Mouse (Mus musculus): ENCODE results near the gene Lrrc30. TPM values are rescaled to one million over a fixed set of nuclear protein-coding genes. Genes with fewer than 3 reads are reported as not detected.

Lrrc30 gene
- not detected in 2 replicates for polyA plus RNA-seq (2014; fragmentation: Nextera tagmentation; extraction: Ambion mirVana)

GRCm38 (mm10) chr17:67632676-67633339, at the start of gene Lrrc30:
Gene Lrrc30 (minus strand): TSS chr17:67632723.
- WGBS: 85% methylated on average over 13 of the region's 13 CpGs
- no peaks in the 10 kb centered on the region for H3K36me3 ChIP-seq (replicated peaks; ENCODE audit: control insufficient read depth, insufficient read depth)
- DNase-seq (ENCODE audit: low spot score) (no peak), ATAC-seq (ENCODE audit: low FRiP score) (no peak)
- no peak within 1 kb of the TSS for H3K4me3 ChIP-seq (replicated peaks; ENCODE audit: low read length)
- H3K4me2 ChIP-seq (replicated peaks): no peak within 1 kb of the TSS
- H3K4me1 ChIP-seq (replicated peaks; ENCODE audit: control insufficient read depth, insufficient read depth, low read length): no peaks in the 10 kb centered on the region
- no peak within 1 kb of the TSS for H3K27ac ChIP-seq
- H3K9ac ChIP-seq: no peak within 1 kb of the TSS
- H3K9me3 ChIP-seq (ENCODE audit: control insufficient read depth, low read length): no peaks in the 10 kb centered on the region
- H3K27me3 ChIP-seq (ENCODE audit: control insufficient read depth, insufficient read depth, low read length): no peaks in the 10 kb centered on the region

GRCm38 (mm10) chr17:67681084-67681483, 48.6 kb upstream of the Lrrc30 start:
- Histone ChIP-seq H3K4me2 (replicated peaks) (no peak overlapping the region), H3K4me3 (replicated peaks; ENCODE audit: low read length) (no peak overlapping the region), H3K9me3 (ENCODE audit: control insufficient read depth, low read length) (no peaks in the 10 kb centered on the region), H3K9ac (no peak overlapping the region), H3K36me3 (replicated peaks; ENCODE audit: control insufficient read depth, insufficient read depth) (no peaks in the 10 kb centered on the region), H3K27ac (no peak overlapping the region), H3K27me3 (ENCODE audit: control insufficient read depth, insufficient read depth, low read length) (no peaks in the 10 kb centered on the region), H3K4me1 (replicated peaks; ENCODE audit: control insufficient read depth, insufficient read depth, low read length) (no peaks in the 10 kb centered on the region)
- ATAC-seq (ENCODE audit: low FRiP score): no peak
- WGBS: 57% methylated on average over 6 of the region's 6 CpGs
- no peak for DNase-seq (ENCODE audit: low spot score)

- no peaks in the 10 kb centered on the region for H3K9me3 ChIP-seq (ENCODE audit: control insufficient read depth, low read length)
- no peaks in the 10 kb centered on the region for H3K27me3 ChIP-seq (ENCODE audit: control insufficient read depth, insufficient read depth, low read length)
- H3K27ac ChIP-seq: no peak overlapping the region
- no peak overlapping the region for H3K4me2 ChIP-seq (replicated peaks)
- no peak for ATAC-seq (ENCODE audit: low FRiP score)
- H3K4me1 ChIP-seq (replicated peaks; ENCODE audit: control insufficient read depth, insufficient read depth, low read length): no peaks in the 10 kb centered on the region
- DNase-seq (ENCODE audit: low spot score): no peak
- H3K9ac ChIP-seq: no peak overlapping the region
- WGBS: 94% methylated on average over 1 of the region's 1 CpGs
- no peak overlapping the region for H3K4me3 ChIP-seq (replicated peaks; ENCODE audit: low read length)
- no peaks in the 10 kb centered on the region for H3K36me3 ChIP-seq (replicated peaks; ENCODE audit: control insufficient read depth, insufficient read depth)
These were observed 46.1 kb upstream of the Lrrc30 start for GRCm38 (mm10) chr17:67678576-67678975.

- no peaks in the 10 kb centered on the region for H3K9me3 ChIP-seq (ENCODE audit: control insufficient read depth, low read length)
- no peaks in the 10 kb centered on the region for H3K27me3 ChIP-seq (ENCODE audit: control insufficient read depth, insufficient read depth, low read length)
- H3K27ac ChIP-seq: no peak overlapping the region
- WGBS: 17% methylated on average over 3 of the region's 3 CpGs
- H3K4me1 ChIP-seq (replicated peaks; ENCODE audit: control insufficient read depth, insufficient read depth, low read length): no peaks in the 10 kb centered on the region
- peak; percentile 57; the same call in 1 of the 2 replicates for ATAC-seq (ENCODE audit: low FRiP score)
- peak; percentile 94 for DNase-seq (ENCODE audit: low spot score)
- no peak overlapping the region for H3K4me2 ChIP-seq (replicated peaks)
- no peak overlapping the region for H3K4me3 ChIP-seq (replicated peaks; ENCODE audit: low read length)
- H3K36me3 ChIP-seq (replicated peaks; ENCODE audit: control insufficient read depth, insufficient read depth): no peaks in the 10 kb centered on the region
- no peak overlapping the region for H3K9ac ChIP-seq
These were observed 35.5 kb upstream of the Lrrc30 start for GRCm38 (mm10) chr17:67667981-67668380.

GRCm38 (mm10) chr17:67666981-67667380, 34.5 kb upstream of the Lrrc30 start:
- DNase-seq (ENCODE audit: low spot score) (no peak), ATAC-seq (ENCODE audit: low FRiP score) (no peak)
- WGBS: 72% methylated on average over 5 of the region's 5 CpGs
- Histone ChIP-seq H3K36me3 (replicated peaks; ENCODE audit: control insufficient read depth, insufficient read depth) (no peaks in the 10 kb centered on the region), H3K4me1 (replicated peaks; ENCODE audit: control insufficient read depth, insufficient read depth, low read length) (no peaks in the 10 kb centered on the region), H3K4me3 (replicated peaks; ENCODE audit: low read length) (no peak overlapping the region), H3K9me3 (ENCODE audit: control insufficient read depth, low read length) (no peaks in the 10 kb centered on the region), H3K27me3 (ENCODE audit: control insufficient read depth, insufficient read depth, low read length) (no peaks in the 10 kb centered on the region), H3K27ac (no peak overlapping the region), H3K9ac (no peak overlapping the region), H3K4me2 (replicated peaks) (no peak overlapping the region)

- no peaks in the 10 kb centered on the region for H3K36me3 ChIP-seq (replicated peaks; ENCODE audit: control insufficient read depth, insufficient read depth)
- H3K9ac ChIP-seq: no peak overlapping the region
- H3K27me3 ChIP-seq (ENCODE audit: control insufficient read depth, insufficient read depth, low read length): no peaks in the 10 kb centered on the region
- no peaks in the 10 kb centered on the region for H3K9me3 ChIP-seq (ENCODE audit: control insufficient read depth, low read length)
- DNase-seq (ENCODE audit: low spot score) (no peak), ATAC-seq (ENCODE audit: low FRiP score) (no peak)
- H3K27ac ChIP-seq: no peak overlapping the region
- no peaks in the 10 kb centered on the region for H3K4me1 ChIP-seq (replicated peaks; ENCODE audit: control insufficient read depth, insufficient read depth, low read length)
- no peak overlapping the region for H3K4me2 ChIP-seq (replicated peaks)
- WGBS: 75% methylated on average over 3 of the region's 3 CpGs
- no peak overlapping the region for H3K4me3 ChIP-seq (replicated peaks; ENCODE audit: low read length)
These were observed 31.8 kb upstream of the Lrrc30 start for GRCm38 (mm10) chr17:67664299-67664698.

GRCm38 (mm10) chr17:67651506-67651905, 19.0 kb upstream of the Lrrc30 start:
- 14% methylated on average over 4 of the region's 4 CpGs for WGBS
- no peak overlapping the region for H3K4me3 ChIP-seq (replicated peaks; ENCODE audit: low read length)
- no peaks in the 10 kb centered on the region for H3K4me1 ChIP-seq (replicated peaks; ENCODE audit: control insufficient read depth, insufficient read depth, low read length)
- H3K27me3 ChIP-seq (ENCODE audit: control insufficient read depth, insufficient read depth, low read length): no peaks in the 10 kb centered on the region
- H3K4me2 ChIP-seq (replicated peaks): no peak overlapping the region
- H3K9ac ChIP-seq: no peak overlapping the region
- DNase-seq (ENCODE audit: low spot score): peak; percentile 84
- H3K36me3 ChIP-seq (replicated peaks; ENCODE audit: control insufficient read depth, insufficient read depth): no peaks in the 10 kb centered on the region
- no peak overlapping the region for H3K27ac ChIP-seq
- H3K9me3 ChIP-seq (ENCODE audit: control insufficient read depth, low read length): no peaks in the 10 kb centered on the region
- no peak for ATAC-seq (ENCODE audit: low FRiP score)

GRCm38 (mm10) chr17:67641627-67642026, 9.1 kb upstream of the Lrrc30 start:
- no peak overlapping the region for H3K9ac ChIP-seq
- H3K36me3 ChIP-seq (replicated peaks; ENCODE audit: control insufficient read depth, insufficient read depth): no peaks in the 10 kb centered on the region
- H3K27ac ChIP-seq: no peak overlapping the region
- H3K4me3 ChIP-seq (replicated peaks; ENCODE audit: low read length): no peak overlapping the region
- no peak for DNase-seq (ENCODE audit: low spot score)
- no peaks in the 10 kb centered on the region for H3K4me1 ChIP-seq (replicated peaks; ENCODE audit: control insufficient read depth, insufficient read depth, low read length)
- H3K4me2 ChIP-seq (replicated peaks): no peak overlapping the region
- ATAC-seq (ENCODE audit: low FRiP score): no peak
- H3K9me3 ChIP-seq (ENCODE audit: control insufficient read depth, low read length): 0 out of 2 replicates have a peak, but pooled peaks cover 2% of the 10 kb centered on the region
- no peaks in the 10 kb centered on the region for H3K27me3 ChIP-seq (ENCODE audit: control insufficient read depth, insufficient read depth, low read length)

GRCm38 (mm10) chr17:67638119-67638810, 5.7 kb upstream of the Lrrc30 start:
- Histone ChIP-seq H3K4me2 (replicated peaks) (no peak overlapping the region), H3K27me3 (ENCODE audit: control insufficient read depth, insufficient read depth, low read length) (no peaks in the 10 kb centered on the region), H3K9ac (no peak overlapping the region), H3K4me1 (replicated peaks; ENCODE audit: control insufficient read depth, insufficient read depth, low read length) (no peaks in the 10 kb centered on the region), H3K27ac (no peak overlapping the region), H3K36me3 (replicated peaks; ENCODE audit: control insufficient read depth, insufficient read depth) (no peaks in the 10 kb centered on the region), H3K4me3 (replicated peaks; ENCODE audit: low read length) (no peak overlapping the region), H3K9me3 (ENCODE audit: control insufficient read depth, low read length) (no peaks in the 10 kb centered on the region)
- ATAC-seq (ENCODE audit: low FRiP score) (no peak), DNase-seq (ENCODE audit: low spot score) (peak; percentile 37)
- WGBS: 81% methylated on average over 10 of the region's 10 CpGs
